Mouse (Mus musculus): ENCODE measurements around the gene Glb1. TPM values are rescaled to one million over a fixed set of nuclear protein-coding genes. Genes with fewer than 3 reads are reported as not detected.

Gene Glb1
- total and polyA plus RNA-seq, 3 experiments: 30.9 to 42.0 (median 34.1) TPM

DNA sequence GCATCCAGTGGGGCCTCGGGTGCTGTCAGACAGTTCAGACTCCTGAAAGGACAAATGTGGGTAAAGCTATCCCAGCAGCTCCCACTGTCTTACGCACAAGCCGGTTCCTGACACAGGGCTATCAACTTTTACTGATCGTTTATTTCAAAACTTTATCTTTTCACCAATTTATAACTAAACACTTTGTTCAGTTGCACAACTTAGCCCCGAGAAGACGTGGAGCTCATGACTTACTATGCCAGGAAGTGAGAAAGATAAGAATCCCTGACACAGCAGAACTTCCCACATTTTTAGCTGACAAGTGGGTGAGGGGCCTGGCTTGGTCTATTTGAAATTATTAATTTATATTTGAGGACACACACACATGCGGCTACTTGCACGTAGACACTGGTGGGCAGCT is 6.2 kb upstream of the Glb1 start:
- DNase-seq: no peak

DNA sequence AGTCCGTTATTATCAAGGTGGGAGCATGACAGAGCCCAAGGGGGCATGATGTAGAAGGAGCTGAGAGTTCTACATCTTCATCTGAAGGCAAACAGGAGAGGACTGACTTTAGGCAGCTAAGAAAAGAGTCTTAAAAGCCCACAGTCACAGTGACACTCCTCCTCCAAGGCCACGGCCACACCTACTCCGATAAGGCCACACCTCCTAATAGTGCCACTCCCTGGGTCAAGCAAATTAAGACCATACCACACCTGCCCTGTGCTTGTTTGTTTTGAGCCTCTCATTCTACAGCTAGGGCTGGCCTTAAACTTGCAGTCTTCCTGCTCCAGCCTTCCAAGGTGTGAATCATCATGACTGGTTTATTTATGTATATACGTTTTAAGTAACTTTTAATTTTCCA is 5.6 kb upstream of the Glb1 start:
- no peak for DNase-seq

DNA sequence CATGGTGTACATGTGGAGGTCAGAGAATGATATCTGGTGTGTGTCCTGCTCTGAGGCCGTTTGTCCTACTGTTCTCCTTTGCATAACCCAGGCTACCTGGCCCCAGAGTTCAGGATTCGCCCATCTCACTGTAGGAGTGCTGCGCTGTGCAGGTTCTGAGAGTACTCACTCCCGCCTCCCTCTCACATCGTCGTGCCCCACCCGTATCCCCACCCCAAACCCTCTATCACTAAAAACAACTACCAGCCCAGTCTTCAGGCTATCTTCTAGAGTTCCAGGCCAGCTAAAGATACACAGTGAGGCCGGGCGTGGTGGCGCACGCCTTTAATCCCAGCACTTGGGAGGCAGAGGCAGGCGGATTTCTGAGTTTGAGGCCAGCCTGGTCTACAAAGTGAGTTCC is 1.2 kb upstream of the Glb1 start:
- DNase-seq: no peak

DNA sequence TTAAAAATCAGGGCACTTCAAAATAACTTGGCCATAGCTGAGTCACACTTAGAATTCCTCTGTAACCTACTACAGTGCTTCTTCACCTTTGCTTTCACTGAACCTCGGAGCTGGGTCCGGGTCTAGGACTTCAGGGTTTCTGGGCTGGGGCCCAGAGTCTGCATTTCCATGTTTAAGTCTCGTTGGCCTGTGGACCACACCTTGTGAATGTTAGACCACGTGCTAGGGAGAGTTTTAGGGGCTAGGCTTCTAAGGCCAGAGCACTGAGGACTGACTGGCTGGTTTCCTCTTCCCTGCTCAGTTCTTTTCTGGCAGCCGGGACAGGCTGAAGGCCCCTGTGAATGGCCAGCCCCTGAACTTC is 308 bp upstream of the Glb1 start:
- DNase-seq: no peak

DNA sequence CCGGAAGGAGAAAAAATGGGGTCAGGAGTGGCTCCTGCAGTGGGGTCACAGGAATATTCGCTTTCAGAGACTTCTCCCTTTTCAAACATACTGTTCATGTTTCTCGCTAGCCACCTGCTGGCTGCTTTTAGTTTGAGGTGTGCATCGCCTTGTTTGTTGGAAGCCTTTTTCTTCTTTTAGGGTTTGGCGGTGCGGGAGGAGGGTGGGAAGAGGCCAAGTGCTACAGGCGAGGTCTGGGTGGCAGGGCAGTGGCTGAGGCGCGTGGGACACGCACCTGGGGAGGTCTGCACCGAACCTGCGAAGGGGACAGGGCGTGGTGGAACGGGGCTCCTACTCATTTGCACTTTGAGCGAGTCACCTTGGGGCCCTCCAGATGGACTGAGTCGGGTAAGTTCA is 807 bp downstream of the Glb1 start:
- DNase-seq: no peak

DNA sequence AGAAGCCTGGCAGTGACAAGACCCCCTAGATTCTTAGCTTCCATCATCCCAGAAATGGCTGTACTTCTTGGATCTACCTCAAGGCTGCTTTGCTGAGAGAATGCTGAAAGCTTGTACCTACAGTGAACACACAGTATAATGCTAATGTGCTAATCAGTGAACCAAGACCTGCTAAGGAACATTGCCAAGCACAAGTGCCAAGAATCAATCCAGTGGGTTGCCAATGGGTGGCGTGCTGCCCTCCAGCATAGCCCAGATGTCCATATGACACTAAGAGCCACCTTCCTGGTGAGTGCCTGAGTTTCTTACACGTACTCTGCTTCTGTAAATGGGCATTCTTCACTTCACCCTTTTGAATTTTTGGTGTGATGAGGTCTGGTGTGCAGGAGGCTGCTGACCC is 6.8 kb downstream of the Glb1 start:
- DNase-seq: no peak

DNA sequence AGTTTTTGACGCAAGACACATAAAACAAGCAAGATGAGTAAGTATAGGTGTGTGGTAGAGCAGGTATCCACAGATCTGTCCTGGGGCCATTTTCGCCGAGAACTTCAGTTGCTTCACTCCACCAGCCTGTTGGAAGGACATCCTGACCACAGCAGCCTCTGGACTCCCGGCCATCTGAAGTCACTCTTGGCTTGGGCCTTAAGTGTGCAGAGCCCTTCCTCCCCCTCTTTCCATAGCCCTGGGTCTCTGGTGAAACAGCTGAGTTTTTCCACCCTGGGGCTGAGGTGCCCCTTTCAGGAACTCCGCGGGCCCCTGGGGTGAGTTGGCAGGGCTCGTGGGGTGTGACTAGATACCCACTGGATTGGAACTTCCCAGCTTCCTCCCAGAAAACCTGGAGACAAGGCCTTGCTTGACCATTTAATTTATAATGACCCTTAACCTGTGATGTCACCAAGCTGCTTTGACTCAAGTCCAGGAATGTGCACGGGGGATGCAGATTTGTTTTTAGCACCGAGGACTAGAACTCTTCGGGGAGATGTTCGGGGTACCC is 9.5 kb downstream of the Glb1 start:
- DNase-seq: no peak

DNA sequence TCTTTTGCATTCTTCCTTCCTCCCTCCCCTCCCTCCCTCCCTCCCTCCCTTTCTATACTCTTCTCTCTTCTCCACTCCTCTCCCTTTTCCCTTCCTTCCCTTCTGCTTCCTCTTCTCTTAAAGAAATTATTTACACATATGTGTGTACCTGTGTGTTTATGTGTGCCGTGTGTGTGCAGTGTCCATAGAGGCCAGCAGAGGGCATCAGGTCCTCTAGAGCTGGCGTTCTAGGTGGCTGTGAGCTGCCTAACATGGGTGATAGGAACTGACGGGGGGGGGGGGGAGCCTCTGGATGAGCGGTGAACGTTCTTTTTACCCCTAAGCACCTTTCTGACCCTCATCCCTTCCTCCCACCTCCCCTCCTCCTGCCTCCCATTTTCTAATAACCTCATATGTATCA is 10.4 kb downstream of the Glb1 start:
- DNase-seq: no peak

DNA sequence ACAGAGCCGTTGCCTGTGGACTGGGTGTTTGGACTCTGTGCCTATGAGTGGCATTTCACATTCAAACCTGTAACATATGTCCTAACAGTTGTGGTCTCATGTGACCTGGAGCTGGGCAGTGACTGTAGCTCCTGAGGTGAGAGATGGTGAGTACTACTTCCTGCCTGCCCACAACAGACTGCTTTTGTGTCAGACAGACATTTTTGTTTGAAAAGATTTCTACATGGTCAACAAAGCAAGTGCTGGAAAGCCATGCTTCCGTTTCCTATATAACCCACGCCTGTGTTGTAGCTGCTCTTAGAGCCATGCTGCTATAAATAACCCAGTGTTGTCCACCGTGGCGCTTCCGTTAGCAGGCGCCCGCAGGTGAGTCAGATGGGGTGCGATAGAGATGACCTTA is 11.5 kb downstream of the Glb1 start:
- DNase-seq: no peak

DNA sequence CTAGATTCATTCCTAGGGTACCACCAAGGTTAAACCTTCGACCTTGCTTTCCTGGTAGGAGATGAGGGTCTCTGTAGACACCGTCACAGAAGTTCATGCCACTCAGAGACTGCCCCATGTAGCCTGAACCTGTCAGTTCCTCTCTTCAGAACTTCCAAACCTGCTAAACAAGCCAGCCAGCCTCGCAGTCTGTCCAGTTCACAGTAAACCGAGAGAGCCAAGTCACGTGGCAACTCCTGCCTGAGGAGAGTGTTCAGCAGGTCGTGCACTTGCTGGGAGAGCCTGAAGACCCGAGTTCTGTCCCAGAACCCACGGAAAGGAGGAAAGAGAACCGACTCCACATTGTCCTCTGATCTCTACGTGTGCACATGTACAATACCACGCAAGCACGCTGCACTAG is 13.0 kb downstream of the Glb1 start:
- no peak for DNase-seq

DNA sequence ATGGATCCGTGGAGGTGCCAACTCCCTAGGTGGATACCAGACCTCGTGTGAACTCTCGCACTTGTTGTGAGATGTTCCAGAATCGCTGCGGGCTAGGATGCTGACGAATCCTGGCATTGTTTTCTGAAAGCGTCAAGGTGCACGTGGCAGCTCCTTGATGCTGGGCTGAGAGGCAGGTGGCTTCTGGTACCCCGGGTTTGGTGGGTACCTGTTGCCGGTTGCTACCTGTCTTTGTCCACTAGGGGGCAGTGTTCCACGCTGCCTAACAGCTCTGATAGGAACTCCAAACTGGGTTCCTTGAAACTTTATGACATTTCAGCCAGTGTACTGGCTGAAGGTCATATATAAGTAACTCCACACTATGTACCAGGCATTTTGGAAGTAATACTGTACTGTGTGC is 14.8 kb downstream of the Glb1 start:
- no peak for DNase-seq

DNA sequence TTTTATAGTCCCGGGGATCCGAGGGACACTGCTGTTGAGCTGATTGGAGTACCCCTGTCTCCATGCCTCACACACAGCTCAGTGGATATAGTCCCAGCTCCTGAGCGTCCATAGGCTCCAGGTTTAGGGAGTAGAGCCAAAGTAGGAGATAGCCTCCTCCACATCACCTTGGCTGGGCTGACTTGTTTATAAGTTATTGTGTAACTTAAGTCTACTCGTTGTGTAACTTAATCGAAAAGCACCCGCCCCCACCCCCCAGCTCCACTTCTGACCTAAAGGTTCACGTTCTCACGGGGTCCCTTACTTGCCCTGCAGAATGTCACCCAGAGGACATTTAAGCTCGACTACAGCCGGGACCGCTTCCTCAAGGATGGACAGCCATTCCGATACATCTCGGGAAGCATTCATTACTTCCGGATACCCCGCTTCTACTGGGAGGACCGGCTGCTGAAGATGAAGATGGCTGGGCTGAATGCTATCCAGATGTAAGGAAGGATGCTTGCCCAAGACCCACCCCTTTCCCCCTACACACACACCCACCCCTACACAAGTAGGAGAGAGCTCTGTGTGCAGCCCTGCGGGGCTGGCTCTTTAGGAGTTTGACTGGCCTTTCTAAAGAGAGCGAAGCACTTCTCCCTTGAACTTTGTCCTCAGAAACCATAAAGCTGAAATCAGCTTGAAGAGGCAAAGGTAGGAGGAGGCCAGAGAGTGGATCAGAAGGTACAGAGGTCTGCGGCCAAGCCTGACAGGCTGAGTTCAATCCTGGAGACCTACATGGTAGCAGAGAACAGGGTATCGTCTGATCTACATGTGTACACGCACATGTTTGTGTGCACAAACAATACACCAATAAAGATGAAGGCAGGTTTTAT is 16.0 kb downstream of the Glb1 start:
- DNase-seq: no peak

DNA sequence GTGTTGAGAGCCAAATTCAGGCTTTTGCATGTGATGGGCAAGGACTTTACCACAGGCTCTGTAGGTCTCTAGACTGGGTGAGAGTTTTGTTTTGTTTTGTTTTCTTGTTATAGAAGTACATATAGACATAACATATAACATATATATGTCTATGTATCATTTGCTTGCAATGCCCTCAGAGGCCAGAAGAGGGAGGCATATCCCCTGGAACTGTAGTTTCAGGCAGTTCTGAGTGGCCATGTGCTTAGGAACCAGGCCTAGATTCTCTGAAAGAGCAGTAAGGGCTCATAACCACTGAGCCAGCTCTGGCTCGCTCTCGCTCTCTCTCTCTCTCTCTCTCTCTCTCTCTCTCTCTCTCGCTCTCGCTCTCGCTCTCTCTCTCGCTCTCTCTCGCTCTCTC is 17.3 kb downstream of the Glb1 start:
- peak; percentile 27 for DNase-seq

DNA sequence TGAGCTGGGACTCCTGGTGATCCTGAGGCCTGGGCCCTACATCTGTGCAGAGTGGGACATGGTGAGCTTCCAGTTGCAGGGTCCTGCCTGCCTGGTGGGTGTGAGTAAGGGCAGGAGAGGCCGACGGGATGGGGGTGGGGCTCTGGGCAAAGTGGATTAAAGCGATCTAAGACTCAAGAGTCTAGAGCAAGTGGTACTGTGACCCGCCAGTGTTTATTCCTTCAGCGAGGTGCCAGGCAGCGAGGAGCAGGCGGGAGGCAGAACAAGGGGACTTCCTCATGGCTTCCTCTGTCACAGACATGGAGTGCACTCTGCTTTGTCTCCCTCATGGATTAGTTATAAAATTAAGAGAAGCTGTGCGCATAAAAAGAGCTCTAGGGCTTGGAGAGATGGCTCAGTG is 19.6 kb downstream of the Glb1 start:
- no peak for DNase-seq

DNA sequence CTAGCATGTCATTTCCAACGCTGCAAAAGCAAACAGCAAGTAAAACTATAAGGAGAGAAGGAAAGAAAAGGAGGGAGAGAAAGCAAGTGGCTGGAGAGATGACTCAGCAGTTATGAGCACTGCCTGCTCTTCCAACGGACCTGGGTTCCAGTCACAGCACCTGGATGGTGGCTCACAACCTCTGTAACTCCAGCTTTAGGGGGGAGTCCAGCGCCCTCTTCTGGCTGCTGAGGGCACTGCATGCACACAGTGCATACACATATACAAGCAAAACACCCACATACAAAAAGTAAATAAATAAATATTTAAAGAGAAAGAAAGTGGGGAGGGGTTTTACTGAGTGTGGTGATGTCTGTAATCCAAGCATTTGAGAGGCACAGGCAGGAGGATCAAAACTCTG is 20.2 kb downstream of the Glb1 start:
- no peak for DNase-seq

DNA sequence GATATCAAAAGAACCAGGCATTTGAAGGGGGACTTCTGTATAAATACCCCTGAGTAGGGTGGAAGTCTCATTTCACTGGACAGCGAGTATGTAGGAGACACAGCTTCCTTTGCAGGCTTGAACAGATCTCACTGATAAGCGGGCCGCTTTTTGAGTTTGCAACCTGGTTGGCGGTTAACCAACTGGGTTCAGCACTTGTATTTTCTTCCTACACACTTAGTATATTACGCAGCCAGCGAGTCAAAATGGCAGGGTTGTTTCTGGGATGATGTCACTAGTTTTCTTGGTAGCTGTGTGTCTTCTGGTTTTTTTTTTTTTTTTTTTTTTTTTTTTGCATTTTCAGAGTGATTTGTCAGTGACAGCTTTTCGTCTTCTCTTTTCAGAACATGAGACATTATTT is 20.9 kb downstream of the Glb1 start:
- DNase-seq: no peak

DNA sequence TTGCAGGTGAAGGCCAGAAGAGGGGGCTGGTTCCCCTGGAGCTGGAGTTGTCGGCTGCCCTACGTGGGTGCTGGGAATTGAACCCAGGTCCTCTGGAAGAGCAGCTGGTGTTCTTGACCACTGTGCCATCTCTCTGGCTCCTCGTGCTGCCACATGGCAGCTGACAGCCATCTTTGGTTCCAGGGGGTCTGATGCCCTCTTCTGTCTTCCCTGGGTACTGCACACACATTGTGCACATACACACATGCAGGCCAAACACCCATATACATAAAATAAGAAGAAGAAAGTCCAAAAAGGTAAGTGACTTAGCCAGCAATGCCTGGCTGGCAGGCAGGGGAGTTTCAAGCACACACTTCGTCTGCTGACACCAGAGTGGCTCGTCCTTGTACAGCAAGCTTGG is 24.7 kb downstream of the Glb1 start:
- no peak for DNase-seq

DNA sequence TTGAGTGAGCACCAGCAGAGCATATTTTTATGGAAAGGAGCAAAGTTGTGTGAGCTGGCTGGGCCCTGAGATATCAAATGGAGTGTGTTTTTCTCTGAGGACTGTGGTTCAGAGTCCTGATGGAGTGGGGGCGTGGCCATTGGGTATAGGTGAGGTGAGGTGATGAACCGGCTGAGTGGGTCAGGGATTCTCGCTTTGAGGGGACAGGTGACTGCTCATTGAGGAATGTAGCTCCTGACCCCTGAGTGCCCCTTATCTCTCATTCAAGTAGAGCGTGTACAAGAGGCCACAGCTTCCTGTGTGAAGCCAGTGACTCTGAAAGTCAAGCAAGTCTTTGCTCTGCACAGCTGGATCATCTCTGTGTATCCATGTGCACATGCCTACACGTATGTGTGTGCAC is 25.3 kb downstream of the Glb1 start:
- DNase-seq: no peak

DNA sequence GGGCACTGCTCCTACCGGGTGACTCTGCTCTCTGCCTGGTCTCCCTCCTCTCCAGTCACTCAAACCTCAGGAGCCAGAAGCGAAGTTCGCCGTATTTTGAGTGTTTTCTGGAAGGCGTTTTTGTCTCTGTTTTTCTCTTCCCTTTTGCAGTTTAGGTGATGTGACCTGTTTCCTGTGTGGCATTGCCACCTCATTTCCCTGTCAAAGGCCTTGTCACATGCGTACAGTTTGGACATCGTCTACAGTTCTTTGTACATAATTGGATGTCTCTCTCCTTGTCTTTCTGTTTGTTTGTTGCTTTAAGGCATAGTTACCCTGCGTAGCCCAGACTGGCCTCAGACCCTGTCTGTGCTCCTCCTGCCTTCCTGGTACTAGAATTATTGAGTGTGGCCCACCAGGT is 26.5 kb downstream of the Glb1 start:
- no peak for DNase-seq

DNA sequence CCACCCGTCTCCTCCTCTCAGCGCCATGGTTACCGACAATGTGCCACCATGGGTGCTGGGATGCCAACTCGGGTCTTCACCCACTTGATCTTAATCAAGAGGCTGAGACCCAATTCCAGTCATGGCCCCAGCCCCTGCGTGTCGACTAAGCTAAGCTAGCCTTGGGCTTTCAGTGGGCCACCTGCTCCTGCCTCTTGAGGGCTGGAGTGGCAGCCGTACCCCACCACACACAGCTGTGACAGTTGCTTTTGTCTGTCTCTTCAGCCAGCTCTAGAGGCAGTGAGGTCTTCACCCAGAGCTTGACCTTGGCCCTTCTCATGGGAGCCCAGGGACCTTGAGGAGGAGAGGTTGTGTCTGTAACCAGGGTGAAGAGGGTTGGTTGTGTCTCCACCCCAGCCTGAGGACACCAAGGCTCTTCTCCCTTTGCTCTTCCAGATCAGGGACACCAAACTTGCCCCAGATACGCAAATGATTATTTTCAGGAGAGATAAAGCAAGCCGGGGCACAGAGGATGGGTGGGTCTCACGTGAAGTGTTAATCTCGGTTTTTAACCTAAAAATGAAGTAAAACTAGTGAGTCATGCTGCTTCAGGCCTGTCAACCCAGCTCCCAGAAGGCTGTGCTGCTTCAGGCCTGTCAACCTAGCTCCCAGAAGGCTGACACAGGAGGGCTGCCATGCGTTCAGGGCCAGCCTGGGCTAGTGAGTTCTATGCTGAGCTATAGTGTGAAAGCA is 27.4 kb downstream of the Glb1 start:
- no peak for DNase-seq

DNA sequence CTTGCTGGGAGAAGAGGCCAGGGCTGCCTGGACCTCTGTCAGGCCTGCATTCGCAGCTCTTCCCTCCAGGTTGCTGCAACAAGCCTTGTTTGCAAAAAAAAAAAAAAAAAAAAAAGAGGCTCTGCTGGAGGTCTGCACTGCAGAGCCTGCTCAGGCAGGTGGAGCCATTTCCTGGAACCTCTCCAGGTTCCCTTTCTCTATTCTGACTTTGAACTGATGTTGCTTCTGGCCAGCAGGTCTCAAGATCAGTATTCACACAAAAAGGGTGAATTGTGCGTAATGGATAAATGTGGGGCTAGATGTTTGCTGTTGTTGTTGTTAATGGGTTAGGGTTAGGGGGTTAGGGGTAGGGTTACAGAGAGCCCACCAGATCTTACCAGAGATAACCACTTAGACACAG is 34.8 kb downstream of the Glb1 start:
- DNase-seq: no peak

DNA sequence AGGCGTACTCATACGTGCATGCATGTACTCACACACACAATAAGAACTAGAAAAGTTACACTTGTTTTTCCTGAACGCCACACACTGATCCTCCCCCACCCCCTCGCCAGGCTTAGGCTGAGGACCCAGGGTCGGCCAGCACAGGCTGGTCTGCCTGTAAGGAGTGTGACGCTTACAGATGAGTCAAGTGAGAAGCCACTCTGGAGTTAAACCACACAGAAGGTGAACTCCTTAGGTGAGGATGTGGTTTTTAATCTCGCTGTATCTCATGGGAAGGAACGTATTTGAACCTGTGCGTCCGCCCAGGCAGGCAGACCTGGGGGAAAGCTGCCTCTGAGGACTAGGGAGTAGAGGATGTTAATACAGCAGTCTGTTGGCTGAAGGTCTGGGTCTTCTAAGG is 39.7 kb downstream of the Glb1 start:
- no peak for DNase-seq

DNA sequence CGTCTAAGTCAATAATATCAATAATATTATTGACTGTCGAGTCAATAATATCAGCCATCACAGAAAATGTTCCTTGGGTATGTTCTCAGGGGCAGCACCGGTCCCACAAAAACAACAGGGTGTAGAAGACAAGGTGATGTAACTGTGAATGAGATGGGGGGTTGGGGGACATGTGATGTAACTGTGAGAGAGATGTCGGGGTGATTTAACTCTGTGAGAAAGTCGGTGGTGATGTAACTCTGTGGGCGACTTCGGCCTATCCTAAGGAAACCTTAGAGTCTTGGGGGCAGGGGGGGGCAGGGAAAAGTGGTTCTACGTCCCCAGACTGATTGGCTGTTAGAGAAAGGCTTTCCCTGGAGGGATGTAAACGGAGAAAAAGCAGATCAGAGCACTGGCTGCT is 41.3 kb downstream of the Glb1 start:
- no peak for DNase-seq

DNA sequence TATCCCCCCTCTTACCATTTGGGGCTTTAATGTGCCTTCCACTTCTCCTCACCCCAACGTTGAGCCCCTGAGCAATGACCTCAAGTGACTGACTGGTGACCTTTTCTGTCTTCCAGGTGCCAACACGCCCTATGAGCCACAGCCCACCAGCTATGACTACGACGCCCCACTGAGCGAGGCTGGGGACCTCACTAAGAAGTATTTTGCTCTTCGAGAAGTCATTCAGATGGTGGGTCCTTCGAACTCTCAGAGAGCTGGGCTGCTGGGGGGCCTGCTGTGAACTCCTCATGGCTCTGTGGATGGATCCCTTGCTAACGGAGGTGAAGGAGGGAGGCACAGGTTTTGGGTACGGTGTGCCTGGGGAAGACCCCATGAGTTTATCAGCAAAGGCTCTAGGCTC is 42.0 kb downstream of the Glb1 start:
- DNase-seq: no peak
